Mouse (Mus musculus) embryonic facial prominence, embryonic 14.5 days (tissue): Measurements from ENCODE around the gene Lsamp. TPM values are rescaled to one million over a fixed set of nuclear protein-coding genes. Genes with fewer than 3 reads are reported as not detected.

Experiments used
- ATAC-seq: fragments of 200-750 bp; cut with Nextera tagmentation; 2 replicates; pipeline ENCODE4 v1.8.0; 2017; ENCODE audit warnings: low read depth, moderate number of reproducible peaks, moderate TSS enrichment
- DNase-seq: peaks from one replicate; pipeline ENCODE4 v3.0.0-alpha.2; 2015; ENCODE audit warnings: low spot score
- H3K27ac ChIP-seq: fragments of 300-500 bp; sonication (generic); replicated peaks from 2 replicates; pipeline ENCODE4 v1.5.1; 2014; ENCODE audit warnings: low read depth, mild to moderate bottlenecking, low read length, moderate library complexity
- H3K27me3 ChIP-seq: fragments of 300-500 bp; sonication (generic); replicated peaks from 2 replicates; pipeline ENCODE4 v1.6.1; 2014; ENCODE audit warnings: low read length; ENCODE audit not compliant: control insufficient read depth, insufficient read depth
- H3K36me3 ChIP-seq: fragments of 300-500 bp; sonication (generic); 2 replicates; pipeline ENCODE4 v1.6.1; 2014; ENCODE audit warnings: low read length, mixed read lengths; ENCODE audit not compliant: control insufficient read depth, insufficient read depth
- H3K4me1 ChIP-seq: fragments of 300-500 bp; sonication (generic); 2 replicates; pipeline ENCODE4 v1.6.1; 2014; ENCODE audit warnings: antibody characterized with exemption, low read length; ENCODE audit not compliant: control insufficient read depth, insufficient read depth
- H3K4me2 ChIP-seq: fragments of 300-500 bp; sonication (generic); 2 replicates; pipeline ENCODE4 v1.6.1; 2014; ENCODE audit warnings: low read depth, mild to moderate bottlenecking, low read length, moderate library complexity, mixed read lengths
- H3K4me3 ChIP-seq: fragments of 300-500 bp; sonication (generic); 2 replicates; pipeline ENCODE4 v1.5.1; 2014; ENCODE audit warnings: low read depth, mild to moderate bottlenecking, low read length
- H3K9ac ChIP-seq: fragments of 300-500 bp; sonication (generic); 2 replicates; pipeline ENCODE4 v1.6.1; 2014; ENCODE audit warnings: low read depth, mild to moderate bottlenecking, low read length, moderate library complexity, mixed read lengths
- H3K9me3 ChIP-seq: fragments of 300-500 bp; sonication (generic); 2 replicates; pipeline ENCODE4 v1.6.1; 2016; ENCODE audit warnings: low read length; ENCODE audit not compliant: control insufficient read depth
- WGBS: fragments of 180-500 bp; shearing (Covaris S2); extraction: QIAGEN DNeasy Blood & Tissue Kit; methylation state at CpG from one replicate; pipeline ENCODE4 v1.1.7; 2014; 5-methylcytosine and 5-hydroxymethylcytosine counted together
- polyA plus RNA-seq: library from polyadenylated mRNA; unstranded; fragments of >200 nt; fragmentation: Nextera tagmentation; extraction: Ambion mirVana; gene quantifications from 2 replicates; pipeline ENCODE4 v1.2.1, GENCODE M21; 2014

The Lsamp gene
- polyA plus RNA-seq, 1 experiment from 2014 or later = 8.9 TPM

- H3K36me3 ChIP-seq = no peaks in the 10 kb centered on the region
- no peaks in the 10 kb centered on the region for H3K9me3 ChIP-seq
- DNase-seq (peak; percentile 34), ATAC-seq (peak; percentile 53; the same call in 1 of the 2 replicates)
- no peak overlapping the region for H3K4me3 ChIP-seq
- no peak overlapping the region for H3K9ac ChIP-seq
- 0 out of 2 replicates have a peak, but pooled peaks cover 4% of the 10 kb centered on the region for H3K4me1 ChIP-seq
- 31% methylated on average over 3 of the region's 3 CpGs for WGBS
- no peak overlapping the region for H3K27ac ChIP-seq
- no peak overlapping the region for H3K4me2 ChIP-seq
- no peaks in the 10 kb centered on the region for H3K27me3 ChIP-seq
Measured at GRCm38 (mm10) chr16:40983026-40983425, 998.9 kb downstream of the Lsamp start.

DNA sequence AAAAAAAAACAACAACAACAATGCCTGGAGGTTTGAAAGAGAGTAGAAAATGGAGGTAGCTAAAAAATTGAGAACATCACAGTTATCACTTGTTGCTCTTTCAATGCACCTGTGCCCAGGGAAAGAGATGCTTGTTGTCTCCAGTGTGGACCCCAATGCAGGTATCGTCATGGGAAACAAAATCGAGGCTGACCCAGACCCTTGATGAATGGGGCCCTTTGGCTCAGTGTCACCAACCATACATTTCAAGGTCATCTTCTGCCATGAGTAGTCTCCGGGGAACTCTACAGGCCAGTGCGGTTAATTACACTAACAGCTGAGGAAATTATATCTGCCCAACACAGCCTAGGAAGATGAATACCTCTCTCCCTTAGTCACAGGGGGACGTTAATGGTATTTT, 1023.4 kb downstream of the Lsamp start:
- no peak overlapping the region for H3K4me3 ChIP-seq
- ATAC-seq = no peak
- no peaks in the 10 kb centered on the region for H3K9me3 ChIP-seq
- no peak overlapping the region for H3K4me2 ChIP-seq
- H3K27ac ChIP-seq = no peak overlapping the region
- 65% methylated on average over 5 of the region's 5 CpGs for WGBS
- no peaks in the 10 kb centered on the region for H3K27me3 ChIP-seq
- H3K4me1 ChIP-seq = no peaks in the 10 kb centered on the region
- DNase-seq = no peak
- H3K36me3 ChIP-seq = no peaks in the 10 kb centered on the region
- no peak overlapping the region for H3K9ac ChIP-seq

- H3K9ac ChIP-seq = no peak overlapping the region
- no peak overlapping the region for H3K27ac ChIP-seq
- no peak for DNase-seq
- H3K4me1 ChIP-seq = no peaks in the 10 kb centered on the region
- H3K27me3 ChIP-seq = no peaks in the 10 kb centered on the region
- no peak overlapping the region for H3K4me3 ChIP-seq
- no peak for ATAC-seq
- H3K4me2 ChIP-seq = no peak overlapping the region
- H3K9me3 ChIP-seq = no peaks in the 10 kb centered on the region
- no peaks in the 10 kb centered on the region for H3K36me3 ChIP-seq
Measured at GRCm38 (mm10) chr16:41034746-41035145, 1050.6 kb downstream of the Lsamp start.

GRCm38 (mm10) chr16:41041686-41042085, 1057.5 kb downstream of the Lsamp start:
- 66% methylated on average over 2 of the region's 2 CpGs for WGBS
- Histone ChIP-seq H3K4me2 (no peak overlapping the region), H3K9ac (no peak overlapping the region), H3K27me3 (no peaks in the 10 kb centered on the region), H3K36me3 (no peaks in the 10 kb centered on the region), H3K4me3 (no peak overlapping the region), H3K4me1 (no peaks in the 10 kb centered on the region), H3K9me3 (no peaks in the 10 kb centered on the region), H3K27ac (no peak overlapping the region)
- ATAC-seq = no peak
- no peak for DNase-seq

- Histone ChIP-seq H3K27ac (no peak overlapping the region), H3K9me3 (no peaks in the 10 kb centered on the region), H3K27me3 (no peaks in the 10 kb centered on the region), H3K4me2 (no peak overlapping the region), H3K4me3 (no peak overlapping the region), H3K9ac (no peak overlapping the region), H3K4me1 (no peaks in the 10 kb centered on the region), H3K36me3 (no peaks in the 10 kb centered on the region)
- 59% methylated on average over 7 of the region's 7 CpGs for WGBS
- ATAC-seq = no peak
- no peak for DNase-seq
Measured at GRCm38 (mm10) chr16:41063270-41063857, 1079.2 kb downstream of the Lsamp start.

DNA sequence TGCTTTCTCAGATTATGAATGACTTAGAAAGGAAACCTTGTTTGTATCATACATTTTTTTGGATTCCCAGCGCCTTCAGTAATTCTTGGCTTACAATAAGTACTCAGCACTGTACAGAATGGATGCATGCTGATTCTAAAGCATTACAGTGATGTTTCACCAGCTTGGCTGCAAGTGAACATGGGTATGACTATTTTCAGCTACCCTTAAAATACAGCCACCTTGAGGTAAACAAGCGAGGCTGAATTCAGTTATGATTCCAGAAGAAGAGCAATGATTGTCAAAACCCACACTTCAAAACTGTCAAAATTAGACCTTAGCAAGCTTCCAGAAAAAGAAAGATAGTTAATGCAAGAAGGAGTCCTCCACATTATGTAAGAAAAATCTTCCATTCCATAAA, 1089.3 kb downstream of the Lsamp start:
- WGBS = 93% methylated on average over 2 of the region's 2 CpGs
- no peak for DNase-seq
- Histone ChIP-seq H3K27ac (no peak overlapping the region), H3K4me3 (no peak overlapping the region), H3K9me3 (no peaks in the 10 kb centered on the region), H3K27me3 (no peaks in the 10 kb centered on the region), H3K4me2 (no peak overlapping the region), H3K9ac (no peak overlapping the region), H3K4me1 (no peaks in the 10 kb centered on the region), H3K36me3 (no peaks in the 10 kb centered on the region)
- ATAC-seq = no peak

DNA sequence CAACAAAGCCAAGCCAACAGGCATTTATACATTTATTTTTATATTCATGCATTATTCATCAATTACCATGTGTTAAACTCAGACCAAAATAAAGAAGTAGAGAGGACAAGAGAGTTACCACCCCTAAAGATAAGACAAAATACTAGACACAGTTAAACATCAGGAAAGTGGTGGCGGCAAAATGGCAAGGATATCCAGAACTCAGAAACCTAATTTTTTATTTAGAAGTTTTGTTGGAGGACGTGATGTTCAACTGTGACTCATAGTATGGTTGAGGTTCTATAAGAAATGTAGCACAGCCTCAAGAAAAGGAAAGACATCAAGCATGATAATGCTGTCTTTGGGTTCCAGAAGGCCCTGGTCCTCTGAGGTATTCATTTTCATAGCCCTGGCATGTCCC, 1104.5 kb downstream of the Lsamp start:
- no peak overlapping the region for H3K4me2 ChIP-seq
- no peaks in the 10 kb centered on the region for H3K4me1 ChIP-seq
- no peaks in the 10 kb centered on the region for H3K36me3 ChIP-seq
- ATAC-seq = no peak
- no peak for DNase-seq
- no peak overlapping the region for H3K9ac ChIP-seq
- no peak overlapping the region for H3K27ac ChIP-seq
- H3K4me3 ChIP-seq = no peak overlapping the region
- H3K9me3 ChIP-seq = no peaks in the 10 kb centered on the region
- H3K27me3 ChIP-seq = no peaks in the 10 kb centered on the region
- WGBS = 85% methylated on average over 2 of the region's 2 CpGs

GRCm38 (mm10) chr16:41090092-41090491, 1105.9 kb downstream of the Lsamp start:
- Histone ChIP-seq H3K4me1 (no peaks in the 10 kb centered on the region), H3K9me3 (no peaks in the 10 kb centered on the region), H3K9ac (no peak overlapping the region), H3K27me3 (no peaks in the 10 kb centered on the region), H3K27ac (no peak overlapping the region), H3K4me2 (no peak overlapping the region), H3K36me3 (no peaks in the 10 kb centered on the region), H3K4me3 (no peak overlapping the region)
- 57% methylated on average over 2 of the region's 2 CpGs for WGBS
- ATAC-seq (no peak), DNase-seq (no peak)

DNA sequence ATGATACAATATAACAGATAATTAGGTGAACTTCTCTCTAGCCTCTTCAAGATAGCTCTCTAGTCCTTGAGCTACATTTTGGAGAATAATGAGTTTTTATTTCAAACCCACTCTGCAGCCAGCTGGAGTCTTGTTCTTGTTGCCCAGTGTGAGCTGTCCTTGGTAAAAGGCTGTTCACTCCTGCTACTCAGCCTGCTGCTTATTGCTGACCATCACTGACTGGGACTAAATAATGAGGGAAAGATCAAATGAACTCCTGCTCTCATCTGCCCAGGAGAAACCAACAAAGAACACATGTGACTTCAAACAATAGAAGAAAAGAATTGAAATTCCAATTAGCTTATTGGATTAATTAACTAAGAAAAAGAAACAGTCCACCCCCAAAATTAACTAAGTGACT, 1107.1 kb downstream of the Lsamp start:
- Histone ChIP-seq H3K27me3 (no peaks in the 10 kb centered on the region), H3K4me2 (no peak overlapping the region), H3K4me1 (no peaks in the 10 kb centered on the region), H3K9ac (no peak overlapping the region), H3K4me3 (no peak overlapping the region), H3K9me3 (no peaks in the 10 kb centered on the region), H3K36me3 (no peaks in the 10 kb centered on the region), H3K27ac (no peak overlapping the region)
- ATAC-seq (no peak), DNase-seq (no peak)
